Mouse (Mus musculus) MEL (cell line): Measurements from ENCODE around the gene Spata2. TPM values are rescaled to one million over a fixed set of nuclear protein-coding genes. Genes with fewer than 3 reads are reported as not detected.

Experiments
- DNase-seq: peaks from one replicate; pipeline ENCODE4 v3.0.0; 2011; ENCODE audit warnings: low read depth, low spot score
- H3K27ac ChIP-seq: 2 replicates; pipeline ENCODE4 v1.5.1; 2012; ENCODE audit warnings: low read depth, mild to moderate bottlenecking, control low read depth, low read length, moderate library complexity; ENCODE audit not compliant: control insufficient read depth
- H3K27me3 ChIP-seq, 2 experiments: fragments of 150-350 bp in 1 of 2; sonication (generic) in 1 of 2; 2 replicates each; pipeline ENCODE4 v1.6.1; 2012; ENCODE audit warnings: low read length in 2 of 2, mild to moderate bottlenecking in 2 of 2, improper control_type of control experiment in 1 of 2, moderate library complexity in 1 of 2; ENCODE audit not compliant: insufficient read depth in 2 of 2, control insufficient read depth in 1 of 2
- H3K36me3 ChIP-seq, 2 experiments: 2 replicates each; pipeline ENCODE4 v1.6.1; 2012 to 2014; ENCODE audit warnings: low read length in 2 of 2, improper control_type of control experiment in 1 of 2, inconsistent platforms in 1 of 2, mild to moderate bottlenecking in 1 of 2; ENCODE audit not compliant: insufficient read depth in 2 of 2, control insufficient read depth in 1 of 2
- H3K4me1 ChIP-seq, 2 experiments: fragments of 150-350 bp in 1 of 2; sonication (generic) in 1 of 2; 2 replicates each; pipeline ENCODE4 v1.6.1; 2012; ENCODE audit warnings: low read length in 2 of 2, improper control_type of control experiment in 1 of 2, mild to moderate bottlenecking in 1 of 2; ENCODE audit not compliant: insufficient read depth in 2 of 2, control insufficient read depth in 1 of 2
- H3K4me3 ChIP-seq, 2 experiments: fragments of 150-350 bp in 1 of 2; sonication (generic) in 1 of 2; 2 replicates each; pipeline ENCODE4 v1.5.1; 2012; ENCODE audit warnings: low read depth in 2 of 2, low read length in 2 of 2, mild to moderate bottlenecking in 2 of 2, moderate library complexity in 2 of 2, control low read depth in 1 of 2, improper control_type of control experiment in 1 of 2; ENCODE audit not compliant: control insufficient read depth in 1 of 2, insufficient read depth in 1 of 2
- H3K79me2 ChIP-seq: 2 replicates; pipeline ENCODE4 v1.6.1; 2012; ENCODE audit warnings: mild to moderate bottlenecking, low read length, moderate library complexity; ENCODE audit not compliant: control insufficient read depth, poor library complexity, insufficient read depth
- H3K9ac ChIP-seq: 2 replicates; pipeline ENCODE4 v1.6.1; 2012; ENCODE audit warnings: low read depth, mild to moderate bottlenecking, control low read depth, low read length, moderate library complexity; ENCODE audit not compliant: control insufficient read depth, poor library complexity, severe bottlenecking
- H3K9me3 ChIP-seq: fragments of 150-350 bp; sonication (generic); replicated peaks from 2 replicates; pipeline ENCODE4 v1.6.1; 2012; ENCODE audit warnings: mild to moderate bottlenecking, low read length, improper control_type of control experiment, moderate library complexity; ENCODE audit not compliant: insufficient read depth
- CTCF ChIP-seq, 3 experiments: IDR thresholded peaks in 2 of 3; conservative IDR thresholded peaks in 1 of 3; 2 replicates each; pipeline ENCODE4 v1.5.1; 2011 to 2012; ENCODE audit warnings: low read length in 3 of 3, low read depth in 2 of 3, mild to moderate bottlenecking in 2 of 3, improper control_type of control experiment in 1 of 3, inconsistent platforms in 1 of 3, mixed read lengths in 1 of 3, moderate library complexity in 1 of 3; ENCODE audit not compliant: control insufficient read depth in 1 of 3, insufficient read depth in 1 of 3, poor library complexity in 1 of 3, severe bottlenecking in 1 of 3
- ELF1 ChIP-seq: IDR thresholded peaks from 2 replicates; pipeline ENCODE4 v1.6.1; 2014; ENCODE audit warnings: low read depth, mild to moderate bottlenecking, inconsistent platforms, low read length, improper control_type of control experiment, moderate library complexity
- EP300 ChIP-seq, 2 experiments: IDR thresholded peaks; 2 replicates each; pipeline ENCODE4 v1.6.1; 2011; ENCODE audit warnings: improper control_type of control experiment in 2 of 2, low read length in 2 of 2, low read depth in 1 of 2, mild to moderate bottlenecking in 1 of 2
- GATA1 ChIP-seq: IDR thresholded peaks from 2 replicates; pipeline ENCODE4 v1.6.1; 2011; ENCODE audit warnings: low read depth, low read length, improper control_type of control experiment
- MEF2A ChIP-seq: IDR thresholded peaks from 2 replicates; pipeline ENCODE4 v1.6.1; 2014; ENCODE audit warnings: low read depth, mild to moderate bottlenecking, inconsistent platforms, low read length, improper control_type of control experiment; ENCODE audit not compliant: poor library complexity, insufficient replicate concordance, severe bottlenecking; ENCODE audit errors: extremely low read depth
- MYB ChIP-seq: IDR thresholded peaks from 2 replicates; pipeline ENCODE4 v1.6.1; 2011; ENCODE audit warnings: mild to moderate bottlenecking, low read depth, low read length, improper control_type of control experiment
- NELFE ChIP-seq: IDR thresholded peaks from 2 replicates; pipeline ENCODE4 v1.6.1; 2011; ENCODE audit warnings: low read depth, low read length, improper control_type of control experiment
- POLR2AphosphoS2 ChIP-seq: IDR thresholded peaks from 2 replicates; pipeline ENCODE4 v1.6.1; 2011; ENCODE audit warnings: low read length, improper control_type of control experiment
- RAD21 ChIP-seq: IDR thresholded peaks from 2 replicates; pipeline ENCODE4 v1.6.1; 2011; ENCODE audit warnings: mild to moderate bottlenecking, low read depth, low read length, improper control_type of control experiment
- SMC3 ChIP-seq: IDR thresholded peaks from 2 replicates; pipeline ENCODE4 v1.6.1; 2011; ENCODE audit warnings: low read depth, low read length, improper control_type of control experiment
- TAL1 ChIP-seq: IDR thresholded peaks from 2 replicates; pipeline ENCODE4 v1.6.1; 2012; ENCODE audit warnings: mild to moderate bottlenecking, inconsistent platforms, low read length, moderate library complexity, mixed read lengths
- USF1 ChIP-seq: IDR thresholded peaks from 2 replicates; pipeline ENCODE4 v1.6.1; 2014; ENCODE audit warnings: low read depth, mild to moderate bottlenecking, inconsistent platforms, low read length, improper control_type of control experiment, moderate library complexity
- ZC3H11A ChIP-seq: IDR thresholded peaks from 2 replicates; pipeline ENCODE4 v1.6.1; 2012; ENCODE audit warnings: low read depth, mild to moderate bottlenecking, inconsistent platforms, low read length, improper control_type of control experiment
- polyA plus RNA-seq, 2 experiments: library from polyadenylated mRNA; stranded (reverse) in 1 of 2; unstranded in 1 of 2; fragments of >175 nt in 1 of 2; fragments of >200 nt in 1 of 2; gene quantifications; 2 replicates each; pipeline versions ENCODE4 v1.2.1 to v1.2.4; 2012; ENCODE audit warnings: low replicate concordance in 2 of 2, low read depth in 1 of 2; ENCODE audit not compliant: insufficient read length in 2 of 2, insufficient read depth in 1 of 2, missing spikeins in 1 of 2
- total RNA-seq: library from RNA; depleted of rRNA; stranded (reverse); fragments of 300-350 nt; gene quantifications from 2 replicates; pipeline ENCODE4 v1.2.3, GENCODE M21; 2012

Gene Spata2
- total and polyA plus RNA-seq, 3 experiments = 9.4 to 33.5 TPM; not detected in 1

GRCm38 (mm10) chr2:167536320-167536945, 43.7 kb upstream of the Spata2 start (continued):
- 0 out of 2 replicates have a peak, but pooled peaks have one; percentile 27 for TF ChIP-seq USF1
- no peak for TF ChIP-seq MEF2A

GRCm38 (mm10) chr2:167533880-167534279, 41.2 kb upstream of the Spata2 start:
- TF ChIP-seq EP300 (IDR thresholded peaks at IDR 0.05; ENCODE audit: low read depth in 1 of 2, low read length in 2 of 2) = peak in 1 of 2 experiments; percentile 51; a peak in 1 of 4 replicates
- peak; percentile 58 for TF ChIP-seq GATA1
- TF ChIP-seq POLR2AphosphoS2 = no peak
- TF ChIP-seq TAL1 = 0 out of 2 replicates have a peak, but pooled peaks have one; percentile 6
- Histone ChIP-seq H3K4me1 (peaks cover 14 to 20% of the 10 kb centered on the region in 2 experiments), H3K9me3 (no peaks in the 10 kb centered on the region), H3K27ac (no peak overlapping the region), H3K9ac (no peak overlapping the region), H3K79me2 (no peaks in the 10 kb centered on the region; the same call in 1 of the 2 replicates), H3K4me3 (no peak overlapping the region), H3K27me3 (no peaks in the 10 kb centered on the region), H3K36me3 (peaks cover 0 to 19% of the 10 kb centered on the region in 2 experiments; a peak in 2 of 4 replicates)
- peak; percentile 31 for DNase-seq

GRCm38 (mm10) chr2:167532131-167532530, 39.4 kb upstream of the Spata2 start:
- peaks cover 0 to 17% of the 10 kb centered on the region in 2 experiments; a peak in 2 of 4 replicates for H3K36me3 ChIP-seq
- H3K9me3 ChIP-seq = no peaks in the 10 kb centered on the region
- TF ChIP-seq MYB = no peak
- TF ChIP-seq RAD21 = peak; percentile 80
- TF ChIP-seq ELF1 = no peak
- TF ChIP-seq SMC3 = peak; percentile 87
- TF ChIP-seq ZC3H11A = peak; percentile 71
- TF ChIP-seq NELFE = no peak
- TF ChIP-seq CTCF (IDR thresholded peaks at IDR 0.05 in 2 of 3, conservative IDR thresholded peaks at IDR 0.05 in 1 of 3; ENCODE audit: control insufficient read depth in 1 of 3, insufficient read depth in 1 of 3, low read depth in 2 of 3, low read length in 3 of 3, poor library complexity in 1 of 3, severe bottlenecking in 1 of 3) = peak; percentile 85 to 97 (median 93)
- peaks cover 11 to 17% of the 10 kb centered on the region in 2 experiments for H3K4me1 ChIP-seq
- peak; percentile 54 for DNase-seq
- no peaks in the 10 kb centered on the region for H3K79me2 ChIP-seq
- H3K27ac ChIP-seq = no peak overlapping the region
- no peaks in the 10 kb centered on the region for H3K27me3 ChIP-seq
- H3K9ac ChIP-seq = no peak overlapping the region
- no peak overlapping the region for H3K4me3 ChIP-seq
